Mouse (Mus musculus) liver, postnatal 0 days (tissue): Measurements from ENCODE around the gene 0610010K14Rik. TPM values are rescaled to one million over a fixed set of nuclear protein-coding genes. Genes with fewer than 3 reads are reported as not detected.
A peak's percentile ranks its signal among the peaks of the same experiment; 100 is the strongest.

ENCODE experiments used
- ATAC-seq: fragments of 200-750 bp; cut with Nextera tagmentation; 2 replicates; pipeline ENCODE4 v1.8.0; 2017; ENCODE audit warnings: mild to moderate bottlenecking, moderate library complexity
- DNase-seq: peaks from one replicate; pipeline ENCODE4 v3.0.0-alpha.2; 2016
- H3K27ac ChIP-seq: fragments of 300-500 bp; sonication (generic); 2 replicates; pipeline ENCODE4 v1.5.1; 2014; ENCODE audit warnings: antibody characterized with exemption, moderate library complexity, mild to moderate bottlenecking, low read depth
- H3K27me3 ChIP-seq: fragments of 300-500 bp; sonication (generic); 2 replicates; pipeline ENCODE4 v1.6.1; 2014; ENCODE audit warnings: low read length, control low read depth, mixed read lengths; ENCODE audit not compliant: insufficient read depth
- H3K36me3 ChIP-seq: fragments of 300-500 bp; sonication (generic); replicated peaks from 2 replicates; pipeline ENCODE4 v1.6.1; 2014; ENCODE audit warnings: mild to moderate bottlenecking, control low read depth, low read length, moderate library complexity, mixed read lengths; ENCODE audit not compliant: insufficient read depth
- H3K4me1 ChIP-seq: fragments of 300-500 bp; sonication (generic); 2 replicates; pipeline ENCODE4 v1.6.1; 2014; ENCODE audit warnings: antibody characterized with exemption, mild to moderate bottlenecking, control low read depth; ENCODE audit not compliant: insufficient read depth
- H3K4me2 ChIP-seq: fragments of 300-500 bp; sonication (generic); 2 replicates; pipeline ENCODE4 v1.6.1; 2014; ENCODE audit warnings: low read depth, mild to moderate bottlenecking, low read length, moderate library complexity, mixed read lengths
- H3K4me3 ChIP-seq: fragments of 300-500 bp; sonication (generic); 2 replicates; pipeline ENCODE4 v1.5.1; 2014; ENCODE audit warnings: low read depth, low read length
- H3K9ac ChIP-seq: fragments of 300-500 bp; sonication (generic); replicated peaks from 2 replicates; pipeline ENCODE4 v1.6.1; 2014; ENCODE audit warnings: mild to moderate bottlenecking, moderate library complexity
- H3K9me3 ChIP-seq: fragments of 300-500 bp; sonication (generic); 2 replicates; pipeline ENCODE4 v1.6.1; 2016; ENCODE audit warnings: mild to moderate bottlenecking, control low read depth, low read length, mixed read lengths
- CTCF ChIP-seq: sonication (generic); IDR thresholded peaks from 2 replicates; pipeline ENCODE4 v1.5.1; 2016; ENCODE audit warnings: antibody characterized with exemption, low read depth
- EP300 ChIP-seq: IDR thresholded peaks from 2 replicates; pipeline ENCODE4 v1.6.1; 2016; ENCODE audit warnings: antibody characterized with exemption, low read depth, mild to moderate bottlenecking
- WGBS: fragments of 180-500 bp; shearing (Covaris S2); extraction: QIAGEN DNeasy Blood & Tissue Kit; methylation state at CpG from one replicate; pipeline ENCODE4 v1.1.7; 2014; ENCODE audit not compliant: insufficient replicate concordance; 5-methylcytosine and 5-hydroxymethylcytosine counted together
- polyA plus RNA-seq: library from polyadenylated mRNA; unstranded; fragments of >200 nt; fragmentation: Nextera tagmentation; extraction: Ambion mirVana; gene quantifications from 2 replicates; pipeline ENCODE4 v1.2.1, GENCODE M21; 2015

The 0610010K14Rik gene
- polyA plus RNA-seq, 1 experiment from 2014 or later, result 48.9 TPM

DNA sequence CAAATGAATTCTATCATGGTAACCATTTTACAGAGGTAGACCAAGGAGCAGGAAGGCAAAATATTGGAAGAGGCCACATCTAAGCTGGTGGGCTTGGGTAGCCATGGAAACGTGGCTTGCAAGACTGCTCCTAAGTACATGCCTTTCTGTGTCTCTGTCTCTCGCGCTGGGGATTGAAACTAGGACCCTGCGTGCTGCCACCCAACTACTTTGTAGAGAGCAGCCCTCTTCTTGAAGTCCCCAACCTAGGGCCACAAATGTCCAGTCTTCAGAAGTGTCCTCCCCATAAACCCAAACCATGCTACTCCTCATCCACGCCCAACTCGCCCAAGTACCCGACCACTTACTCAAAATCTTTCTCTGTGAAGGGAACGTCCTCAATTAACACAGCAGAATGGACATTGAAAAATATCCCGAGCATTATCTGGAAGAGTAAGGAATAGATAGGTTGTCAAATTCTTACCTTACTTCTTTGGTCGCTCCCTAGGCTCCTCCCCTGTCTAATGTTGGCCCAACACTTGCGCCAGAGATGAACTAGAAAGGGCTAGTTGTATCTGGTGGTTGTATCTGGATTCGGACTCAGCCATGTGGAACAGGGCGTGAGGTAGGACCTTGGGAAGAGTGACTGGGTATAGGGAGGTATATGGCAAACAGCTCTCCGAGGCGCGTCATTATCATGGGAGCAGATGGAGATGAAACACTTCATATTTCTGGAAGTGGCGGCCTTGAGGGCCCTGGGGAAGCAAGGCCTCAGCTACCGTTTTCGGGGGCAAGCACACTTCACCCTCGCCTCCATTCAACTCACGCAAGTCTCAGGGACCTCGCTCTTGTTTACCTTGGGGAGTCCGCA lies 1.1 kb upstream of the 0610010K14Rik start:
- H3K9me3 ChIP-seq, result no peaks in the 10 kb centered on the region
- peaks cover 11% of the 10 kb centered on the region; the same call in 1 of the 2 replicates for H3K36me3 ChIP-seq
- ATAC-seq (no peak), DNase-seq (no peak)
- peak overlapping the region; percentile 96 for H3K9ac ChIP-seq
- peak overlapping the region; percentile 87 for H3K4me2 ChIP-seq
- peaks cover 21% of the 10 kb centered on the region for H3K4me1 ChIP-seq
- TF ChIP-seq EP300 (no peak), CTCF (no peak)
- peak overlapping the region; percentile 92 for H3K4me3 ChIP-seq
- H3K27ac ChIP-seq, result peak overlapping the region; percentile 94
- H3K27me3 ChIP-seq, result no peaks in the 10 kb centered on the region
- 10% methylated on average over 22 of the region's 23 CpGs for WGBS

DNA sequence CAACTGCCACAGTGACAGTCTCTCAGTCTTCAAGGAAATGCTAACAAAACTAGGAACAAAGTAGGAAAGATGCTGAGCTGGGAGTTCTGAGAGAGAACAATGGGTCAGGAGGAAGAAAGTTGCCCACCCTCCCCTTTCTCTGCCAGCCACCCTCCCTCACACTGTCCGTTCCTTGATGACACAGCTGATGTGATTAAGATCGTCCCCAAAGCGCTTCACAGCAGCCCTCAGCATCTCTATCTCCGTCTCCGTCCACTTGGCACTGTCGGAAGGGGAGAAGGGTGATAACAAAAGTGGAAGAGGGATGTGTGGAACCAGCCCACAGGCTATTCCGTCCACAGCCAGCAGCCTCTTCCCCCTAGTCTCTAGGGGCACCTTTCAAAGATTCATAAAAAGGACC lies 997 bp downstream of the 0610010K14Rik start:
- peak overlapping the region; percentile 92 for H3K4me3 ChIP-seq
- H3K4me2 ChIP-seq, result peak overlapping the region; percentile 87
- H3K9ac ChIP-seq, result peak overlapping the region; percentile 96
- peak overlapping the region; percentile 94 for H3K27ac ChIP-seq
- TF ChIP-seq CTCF, result no peak
- TF ChIP-seq EP300, result no peak
- WGBS, result 11% methylated on average over 7 of the region's 7 CpGs
- H3K9me3 ChIP-seq, result no peaks in the 10 kb centered on the region
- ATAC-seq (no peak), DNase-seq (no peak)
- peaks cover 21% of the 10 kb centered on the region for H3K4me1 ChIP-seq
- H3K36me3 ChIP-seq, result peaks cover 11% of the 10 kb centered on the region; the same call in 1 of the 2 replicates
- H3K27me3 ChIP-seq, result no peaks in the 10 kb centered on the region

DNA sequence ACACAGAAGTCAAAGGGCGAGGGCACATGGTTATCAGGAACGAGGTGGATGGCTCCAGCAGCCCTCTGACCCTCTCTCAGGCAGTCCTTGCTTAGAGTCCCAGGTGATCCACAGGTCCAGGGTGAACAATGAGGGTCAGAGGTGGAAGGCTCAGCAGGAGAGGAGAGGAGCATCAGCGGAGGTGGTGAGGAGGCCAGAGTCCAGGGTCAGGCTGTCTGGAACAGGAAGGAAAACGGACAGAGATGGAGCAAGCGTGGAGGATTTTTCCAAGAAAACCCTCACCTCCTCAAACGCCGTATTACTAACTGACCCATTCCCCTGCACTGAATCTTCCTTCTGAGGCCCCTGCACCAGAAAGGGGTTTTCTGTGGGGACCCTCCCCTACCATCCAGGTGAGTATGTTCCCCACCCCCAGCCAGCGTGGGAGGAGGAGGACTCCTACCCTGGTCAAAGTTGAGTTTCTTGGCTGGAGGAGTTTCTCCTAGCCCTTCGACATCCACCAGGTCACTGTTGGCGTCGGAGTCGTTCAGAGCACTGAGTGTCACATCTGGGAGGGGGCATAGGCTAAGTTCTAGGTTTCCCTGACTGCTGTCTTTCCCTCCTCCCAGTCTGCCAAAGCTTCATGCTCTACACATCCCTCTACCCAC lies 2.3 kb downstream of the 0610010K14Rik start:
- WGBS, result 81% methylated on average over 12 of the region's 12 CpGs

DNA sequence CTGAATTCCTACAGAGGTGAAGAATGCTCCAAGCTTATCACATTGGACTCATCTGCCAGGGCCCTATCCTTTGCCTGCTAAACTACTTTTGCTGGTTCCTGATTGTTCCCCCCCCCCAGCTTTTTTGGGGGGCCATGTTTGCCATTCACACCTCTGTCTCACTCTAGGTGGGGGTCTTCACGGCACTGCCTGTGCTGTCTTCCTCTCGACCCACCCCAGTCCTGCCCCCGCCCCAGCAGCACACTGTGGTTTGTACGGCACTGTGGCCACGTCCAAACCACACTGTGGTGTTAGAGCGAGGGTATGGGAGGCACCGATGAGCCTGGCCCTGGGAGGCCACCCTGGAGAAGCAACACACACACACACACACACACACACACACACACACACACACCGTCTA lies 3.2 kb downstream of the 0610010K14Rik start:
- H3K27ac ChIP-seq, result no peak overlapping the region
- H3K4me3 ChIP-seq, result no peak overlapping the region
- 51% methylated on average over 8 of the region's 8 CpGs for WGBS
- peaks cover 11% of the 10 kb centered on the region; the same call in 1 of the 2 replicates for H3K36me3 ChIP-seq
- H3K4me1 ChIP-seq, result peaks cover 23% of the 10 kb centered on the region
- peaks cover 8% of the 10 kb centered on the region for H3K27me3 ChIP-seq
- no peak overlapping the region for H3K4me2 ChIP-seq
- ATAC-seq, result no peak
- no peak overlapping the region for H3K9ac ChIP-seq
- no peaks in the 10 kb centered on the region for H3K9me3 ChIP-seq
- no peak for TF ChIP-seq EP300
- TF ChIP-seq CTCF, result no peak
- DNase-seq, result no peak

More for the DNA sequence above, 2.3 kb downstream of the 0610010K14Rik start:
- Histone ChIP-seq H3K27ac (no peak overlapping the region), H3K4me1 (peaks cover 17% of the 10 kb centered on the region), H3K4me3 (no peak overlapping the region), H3K4me2 (no peak overlapping the region), H3K9me3 (no peaks in the 10 kb centered on the region), H3K36me3 (peaks cover 11% of the 10 kb centered on the region; the same call in 1 of the 2 replicates), H3K27me3 (no peaks in the 10 kb centered on the region), H3K9ac (no peak overlapping the region)
- no peak for DNase-seq
- TF ChIP-seq CTCF (no peak), EP300 (no peak)
- ATAC-seq, result no peak

DNA sequence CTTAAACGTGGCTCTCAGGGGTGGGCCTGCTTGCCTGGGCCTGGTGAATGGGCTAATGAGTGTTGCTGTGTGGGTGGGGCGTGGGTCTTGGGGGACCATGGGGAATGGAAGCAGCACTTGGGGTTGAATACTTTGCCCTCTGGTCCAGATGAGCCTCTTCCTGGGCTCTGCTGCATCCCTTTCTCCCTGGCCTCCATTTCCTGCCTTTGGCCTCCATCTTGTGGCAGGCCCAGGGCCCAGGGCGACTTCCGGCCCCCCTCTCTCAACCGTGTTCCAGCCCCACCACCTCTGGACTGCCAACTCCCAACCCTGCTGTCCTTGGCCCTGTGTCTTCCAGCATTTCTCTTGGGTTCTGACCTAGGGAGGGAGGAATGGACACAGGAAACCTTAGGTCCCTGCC lies 3.7 kb downstream of the 0610010K14Rik start:
- peaks cover 11% of the 10 kb centered on the region; the same call in 1 of the 2 replicates for H3K36me3 ChIP-seq
- no peaks in the 10 kb centered on the region for H3K9me3 ChIP-seq
- no peak overlapping the region for H3K4me3 ChIP-seq
- H3K27ac ChIP-seq, result no peak overlapping the region
- no peak overlapping the region for H3K9ac ChIP-seq
- TF ChIP-seq CTCF (no peak), EP300 (no peak)
- H3K4me2 ChIP-seq, result no peak overlapping the region
- 45% methylated on average over 5 of the region's 5 CpGs for WGBS
- no peak for ATAC-seq
- no peak for DNase-seq
- H3K4me1 ChIP-seq, result peaks cover 28% of the 10 kb centered on the region
- H3K27me3 ChIP-seq, result peaks cover 13% of the 10 kb centered on the region

DNA sequence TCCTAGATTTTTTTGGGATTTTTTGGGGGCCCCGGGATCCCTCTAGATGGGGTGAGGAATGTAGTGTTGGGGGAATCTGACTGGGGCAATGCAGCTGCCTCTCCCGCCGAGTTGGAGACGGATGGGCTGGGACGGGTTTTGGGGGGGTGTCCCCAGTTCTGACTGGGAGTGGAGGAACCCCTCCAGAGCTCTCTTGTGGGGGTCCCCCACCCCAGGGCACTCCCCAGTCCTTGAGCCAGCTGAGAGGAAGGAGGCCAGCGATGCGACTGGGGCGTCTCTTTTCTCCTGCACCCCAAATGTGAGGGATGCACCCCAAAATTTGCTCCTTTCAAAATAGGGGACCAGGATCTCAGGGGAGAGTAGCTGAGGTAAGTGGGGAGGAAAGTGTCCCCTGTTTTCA lies 4.7 kb downstream of the 0610010K14Rik start:
- Histone ChIP-seq H3K4me2 (no peak overlapping the region), H3K27ac (no peak overlapping the region), H3K4me1 (peaks cover 28% of the 10 kb centered on the region), H3K4me3 (no peak overlapping the region), H3K36me3 (peaks cover 11% of the 10 kb centered on the region; the same call in 1 of the 2 replicates), H3K9ac (no peak overlapping the region), H3K9me3 (no peaks in the 10 kb centered on the region), H3K27me3 (peaks cover 21% of the 10 kb centered on the region)
- 50% methylated on average over 8 of the region's 8 CpGs for WGBS
- no peak for TF ChIP-seq CTCF
- no peak for TF ChIP-seq EP300
- ATAC-seq (no peak), DNase-seq (no peak)
